Mouse (Mus musculus): ENCODE data around the gene Mettl6.
A peak's percentile ranks its signal among the peaks of the same experiment; 100 is the strongest.

Gene Mettl6

DNA sequence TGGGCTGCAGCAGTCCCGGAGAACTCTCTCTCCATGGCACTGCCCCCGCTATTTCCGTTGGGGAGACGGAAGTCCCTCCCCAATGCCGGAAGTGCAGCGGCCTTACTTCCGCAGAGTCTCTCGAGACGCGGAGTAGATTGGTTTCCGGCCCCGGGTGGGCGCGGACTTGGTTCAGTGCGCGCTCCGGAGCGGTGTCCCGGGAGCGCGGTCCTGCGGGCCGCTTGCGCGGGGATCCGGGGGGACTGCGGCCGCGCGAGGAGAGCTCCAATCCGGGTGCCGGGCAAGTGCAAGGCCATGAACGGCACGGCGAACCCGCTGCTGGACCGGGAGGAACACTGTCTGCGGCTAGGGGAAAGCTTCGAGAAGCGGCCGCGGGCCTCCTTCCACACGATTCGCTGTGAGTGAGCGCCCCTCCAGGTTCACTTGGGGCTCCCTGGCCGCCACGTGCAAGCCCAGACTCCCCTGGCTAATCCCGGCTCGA lies at the start of gene Mettl6:
Mettl6 (minus strand) TSS at position 66 of the 481 bp plus-strand sequence.
- peak; percentile 95 for DNase-seq

DNA sequence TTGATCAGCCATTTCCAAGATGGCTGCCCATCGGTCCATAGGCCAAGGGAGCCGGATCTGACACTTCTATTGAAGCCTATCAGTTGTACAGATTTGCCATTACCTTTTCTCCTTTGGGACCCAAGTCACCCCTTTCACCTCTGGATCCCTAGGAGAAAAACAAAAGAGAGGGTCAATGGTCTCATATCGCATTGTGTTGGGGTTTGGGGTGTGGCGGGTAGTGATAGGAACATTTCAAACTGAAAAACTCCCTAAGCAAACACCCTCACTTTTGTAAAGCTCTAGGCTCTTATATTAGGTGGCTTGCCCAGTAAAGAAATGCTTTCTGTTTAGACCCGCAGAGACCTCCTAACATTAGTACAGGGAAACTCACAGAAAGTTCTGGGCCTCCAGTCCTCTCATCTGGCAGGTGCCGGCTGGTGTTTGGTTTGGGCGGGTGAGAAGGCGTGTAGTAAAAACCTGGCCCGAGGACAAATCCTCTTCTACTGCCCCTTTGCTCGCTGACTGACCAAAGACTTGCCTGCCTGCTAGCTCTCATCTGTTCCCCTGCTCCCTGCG lies 49.1 kb upstream of the Mettl6 start:
- no peak for DNase-seq

DNA sequence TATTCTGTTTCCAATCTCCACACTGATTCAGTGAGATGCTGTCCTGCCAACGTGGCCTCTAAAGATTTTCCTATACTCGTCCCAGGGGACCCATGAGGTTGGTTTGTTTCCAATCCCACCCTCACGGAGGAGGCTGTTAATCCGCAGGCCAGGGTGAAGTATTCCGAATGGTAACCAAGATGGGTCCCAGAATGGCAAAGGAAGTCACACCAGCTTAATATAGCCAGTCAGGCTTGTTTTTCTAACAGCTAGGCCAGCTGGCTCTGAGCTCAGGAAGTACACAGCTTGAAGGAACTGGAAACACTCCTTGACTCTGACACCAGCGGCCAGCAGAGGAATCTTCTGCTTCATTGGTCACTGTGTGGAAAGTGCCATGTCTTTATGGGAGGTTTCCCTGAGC lies 42.5 kb upstream of the Mettl6 start:
- DNase-seq: no peak

DNA sequence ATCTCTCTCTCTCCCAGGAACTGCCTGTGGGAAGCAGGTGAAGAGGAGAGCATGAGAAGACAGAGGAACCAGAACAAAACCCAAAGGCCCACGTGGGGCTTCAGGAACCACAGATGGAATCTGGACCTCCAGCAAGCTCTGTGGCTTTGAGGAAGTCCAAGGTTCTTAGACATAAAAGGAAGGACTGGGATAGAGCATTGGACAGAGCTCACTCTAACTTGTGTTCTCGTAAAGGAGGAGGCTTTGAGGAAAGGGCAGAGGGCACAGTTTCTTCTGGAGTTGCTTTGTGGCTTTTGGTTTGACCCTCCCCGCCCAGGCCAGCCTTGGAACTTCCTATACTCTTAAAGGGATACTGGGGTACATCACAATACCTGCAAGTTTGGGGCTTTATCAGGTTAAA lies 37.8 kb upstream of the Mettl6 start:
- DNase-seq: no peak

DNA sequence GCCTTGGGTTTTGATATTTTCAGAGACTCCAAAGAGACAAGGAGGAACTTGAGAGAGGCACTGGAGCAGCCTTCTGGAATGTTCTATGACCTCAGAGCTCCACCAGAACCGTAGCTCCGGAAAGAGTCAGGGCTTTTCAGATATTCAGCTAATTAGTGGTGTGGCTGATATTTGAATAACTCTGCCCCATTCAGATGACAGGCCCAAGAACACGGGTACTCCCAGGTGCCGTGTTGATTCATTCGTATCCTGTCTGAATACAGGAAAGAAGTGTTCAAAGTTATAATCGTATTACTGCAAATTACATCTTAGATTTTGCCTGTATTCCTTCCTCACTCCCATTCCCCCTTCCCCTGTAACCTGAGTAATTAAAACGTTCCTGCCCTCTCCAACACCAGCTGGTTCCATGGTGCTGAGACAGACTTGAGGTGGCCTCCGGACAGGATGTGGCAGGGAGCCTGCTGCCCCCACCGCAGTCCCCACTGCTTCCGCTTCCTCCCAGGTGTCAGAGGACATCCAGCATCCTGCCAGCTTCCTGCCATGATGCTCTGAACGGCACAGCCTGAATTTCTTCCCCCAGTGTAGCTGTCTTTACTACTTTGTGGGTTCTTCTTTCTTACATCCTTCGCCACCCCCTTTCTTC lies 36.8 kb upstream of the Mettl6 start:
- DNase-seq: no peak

DNA sequence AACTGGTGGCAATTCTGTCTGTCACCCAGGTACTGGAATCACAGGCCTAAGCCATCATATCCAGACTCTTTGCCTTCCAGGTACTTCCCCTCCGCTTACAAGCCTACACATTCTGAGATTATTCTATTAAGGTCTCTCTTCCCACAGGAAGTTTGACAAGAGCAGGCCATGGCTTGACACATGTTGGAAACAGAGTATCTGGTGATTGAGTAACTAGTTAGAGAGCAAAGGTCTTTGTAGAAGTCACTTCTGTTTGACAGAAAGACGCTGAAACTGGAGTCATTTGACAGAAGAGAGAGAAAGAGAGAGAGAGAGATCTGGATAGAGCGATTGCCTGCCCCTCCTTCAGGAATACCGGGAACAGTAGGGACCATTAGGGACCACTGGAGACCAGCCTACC lies 36.0 kb upstream of the Mettl6 start:
- DNase-seq: no peak

DNA sequence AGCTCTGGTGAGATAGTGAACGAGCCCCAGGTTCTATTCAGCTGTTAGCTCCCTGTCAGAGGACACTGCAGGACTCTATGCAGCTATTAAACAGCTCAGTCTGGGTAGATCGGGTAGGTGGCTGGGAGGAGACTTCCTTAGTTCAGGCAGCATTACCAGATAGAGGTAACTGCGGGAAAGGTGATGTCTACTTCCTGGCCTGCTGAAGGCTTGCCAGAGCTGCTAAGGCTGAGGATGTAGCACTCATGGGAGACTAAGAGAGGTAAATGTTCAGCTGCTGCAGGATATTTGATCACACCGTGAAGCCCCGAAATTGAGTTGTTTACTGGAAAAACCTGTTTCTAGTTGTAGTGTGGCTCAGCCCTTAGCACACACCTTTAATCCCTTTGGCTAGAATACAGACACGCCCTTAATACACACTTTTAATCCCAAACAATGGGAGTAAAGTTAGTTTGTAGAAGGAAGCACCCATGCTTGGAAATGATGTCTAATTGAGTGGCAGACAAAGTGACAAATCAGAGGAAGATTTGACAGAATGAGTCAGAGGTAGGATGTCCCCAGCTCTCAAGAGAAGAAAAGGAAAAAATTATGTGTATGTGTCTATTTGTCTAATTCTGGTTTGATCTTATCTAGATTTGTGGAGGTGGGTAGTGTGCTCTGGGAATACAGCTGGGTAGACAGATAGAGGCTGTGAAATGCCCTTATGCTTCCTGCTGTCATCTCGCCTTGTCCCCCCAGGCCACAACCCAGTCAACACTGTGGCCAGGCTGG lies 30.4 kb upstream of the Mettl6 start:
- no peak for DNase-seq

DNA sequence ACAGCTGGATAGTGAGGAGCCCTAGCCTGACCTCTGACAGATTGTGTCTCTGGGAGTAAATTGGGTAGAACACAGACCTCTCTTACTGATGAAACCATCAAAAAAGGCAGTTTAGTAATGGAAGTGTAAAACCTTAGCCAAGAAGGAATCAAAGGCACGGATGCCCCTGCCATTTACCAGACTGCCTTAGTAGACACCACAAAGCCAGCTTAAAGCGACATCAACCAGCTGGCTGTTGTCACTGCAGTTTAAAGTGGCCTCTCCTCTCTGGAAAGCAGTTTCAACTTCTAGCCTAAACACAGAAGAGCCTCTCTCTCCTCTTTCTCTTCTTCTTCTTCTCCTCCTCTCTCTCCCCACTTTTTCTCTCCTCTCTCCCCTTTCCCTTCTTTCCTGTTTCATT lies 26.5 kb upstream of the Mettl6 start:
- DNase-seq: no peak

DNA sequence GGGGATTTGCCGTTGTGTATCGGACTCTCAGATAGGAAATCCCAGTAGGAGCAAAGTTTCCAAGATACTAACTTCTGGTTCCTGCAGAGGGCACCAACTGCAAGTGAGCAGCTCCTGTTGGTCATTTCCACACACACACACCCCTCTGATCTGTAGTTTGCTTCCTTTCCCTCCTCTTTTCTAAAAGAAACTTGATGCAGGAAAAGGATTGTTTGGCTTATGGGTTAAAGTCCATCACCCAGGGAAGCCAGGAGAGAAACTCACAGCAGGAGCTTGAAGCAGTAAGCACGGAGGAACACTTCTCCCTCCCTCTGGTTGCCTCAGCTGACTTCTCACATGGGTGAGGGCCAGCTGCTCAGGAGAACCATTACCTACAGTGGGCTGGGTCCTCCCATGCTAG lies 24.3 kb upstream of the Mettl6 start:
- no peak for DNase-seq

DNA sequence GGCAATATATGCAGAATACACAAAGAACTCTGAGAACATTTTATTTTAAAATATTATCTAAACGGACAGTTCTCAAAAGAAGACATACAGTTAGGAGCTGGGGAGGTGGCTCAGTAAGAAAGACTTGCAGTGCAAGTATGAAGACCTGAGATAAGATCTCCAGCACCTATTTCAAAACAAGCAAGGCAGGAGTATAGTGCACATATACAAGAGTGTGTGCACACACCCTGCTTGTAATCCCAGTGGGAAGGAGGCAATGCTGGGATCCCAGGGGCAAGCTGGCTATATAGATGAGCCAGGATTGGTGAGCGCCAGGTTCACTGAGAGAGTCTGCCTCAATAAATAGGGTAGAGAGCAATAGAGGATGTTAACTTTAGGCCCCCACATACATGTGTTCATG lies 21.1 kb upstream of the Mettl6 start:
- no peak for DNase-seq

DNA sequence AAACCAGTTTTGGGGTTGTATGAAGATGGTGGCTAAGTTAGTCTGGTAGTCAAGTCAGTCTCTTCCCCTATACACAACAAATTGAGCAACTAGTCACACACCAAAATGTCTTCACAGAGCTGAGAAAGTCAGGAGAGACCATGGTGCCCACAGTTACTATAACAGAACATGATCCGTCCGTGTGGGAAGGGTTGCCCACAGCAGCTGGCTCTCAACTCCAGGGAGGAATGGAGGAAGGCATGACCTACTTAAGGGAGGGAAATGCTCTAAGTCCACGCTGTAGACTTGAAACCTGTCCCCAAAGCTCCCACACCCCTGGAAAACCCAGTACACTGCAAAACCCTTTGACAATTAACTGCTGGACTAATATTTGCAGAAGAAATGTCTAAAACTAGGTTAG lies 15.5 kb upstream of the Mettl6 start:
- DNase-seq: no peak

DNA sequence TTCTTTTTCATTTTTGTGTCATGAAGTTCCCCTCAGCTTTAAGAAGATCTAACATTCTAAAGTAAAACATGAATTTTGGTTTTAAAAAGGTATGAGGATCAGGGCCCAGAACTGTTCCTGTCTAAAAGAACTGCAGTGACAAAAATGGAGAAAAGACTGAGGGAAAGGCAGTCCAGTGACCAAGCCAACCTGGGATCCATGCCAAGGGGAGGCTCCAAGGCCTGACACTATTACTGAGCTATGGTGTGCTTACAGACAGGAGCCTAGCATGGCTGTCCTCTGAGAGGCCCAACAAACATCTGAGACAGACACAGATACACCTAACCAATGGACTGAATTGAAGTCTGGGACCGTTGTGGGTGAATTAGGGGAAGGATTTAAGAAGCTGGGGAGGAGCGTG lies 15.1 kb upstream of the Mettl6 start:
- DNase-seq: no peak

DNA sequence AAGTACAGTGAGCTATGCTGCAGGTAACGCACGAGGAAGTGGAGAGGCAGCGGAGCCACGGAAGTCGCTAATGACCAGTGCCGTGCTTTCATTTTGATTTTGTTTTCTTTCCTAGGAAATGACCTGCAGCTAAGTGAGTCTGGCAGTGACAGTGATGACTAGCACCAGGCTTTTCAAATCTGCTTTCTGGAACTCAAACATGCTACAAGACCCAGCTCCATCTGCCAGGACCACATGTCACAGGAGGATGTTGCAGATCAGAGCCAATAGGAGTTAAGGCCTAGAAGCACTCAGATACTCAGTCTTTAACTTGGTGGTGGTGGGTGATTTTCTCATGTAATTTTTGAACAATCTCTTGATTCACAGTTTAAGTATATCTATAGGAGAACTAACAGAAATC lies 11.6 kb upstream of the Mettl6 start:
- DNase-seq: no peak

DNA sequence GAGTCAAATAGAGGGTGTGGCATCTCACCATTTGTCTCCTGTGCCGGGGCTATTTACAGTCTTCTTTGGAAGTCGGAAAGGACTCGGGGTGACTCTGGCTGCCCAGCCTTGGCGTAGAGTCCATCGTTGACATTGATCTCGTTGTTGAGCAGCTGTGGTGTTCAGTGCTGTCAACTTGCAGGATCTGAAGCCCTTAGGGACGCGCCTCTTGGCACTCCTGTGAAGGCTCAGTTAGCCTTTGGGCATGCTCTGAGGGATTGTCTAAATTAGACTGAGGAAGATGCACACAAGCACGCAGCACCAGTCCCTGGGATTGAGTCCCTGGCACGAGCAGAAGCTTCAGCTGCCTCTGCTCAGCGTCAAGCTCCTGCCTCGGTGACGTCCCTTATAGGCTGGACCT lies 8.6 kb upstream of the Mettl6 start:
- no peak for DNase-seq

DNA sequence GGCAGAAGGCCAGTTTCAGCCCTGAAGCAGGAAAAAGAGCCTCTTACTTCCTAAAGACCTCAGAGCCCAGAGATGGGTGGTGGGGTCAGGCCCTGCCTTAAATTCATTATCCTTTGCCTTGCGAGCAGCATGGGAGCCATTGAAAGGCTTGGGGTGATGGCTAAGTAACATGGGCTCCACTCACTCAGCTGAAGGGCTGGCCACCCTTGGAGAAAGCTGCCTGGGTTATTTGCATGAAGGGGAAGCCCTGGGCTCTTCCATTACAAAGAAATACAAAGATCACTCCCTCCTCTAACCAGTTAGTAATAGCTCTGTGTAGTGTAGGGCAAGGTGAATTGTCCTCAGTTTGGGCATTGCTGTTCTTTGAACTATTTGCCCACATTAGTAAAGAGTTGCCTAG lies 4.7 kb upstream of the Mettl6 start:
- DNase-seq: no peak

DNA sequence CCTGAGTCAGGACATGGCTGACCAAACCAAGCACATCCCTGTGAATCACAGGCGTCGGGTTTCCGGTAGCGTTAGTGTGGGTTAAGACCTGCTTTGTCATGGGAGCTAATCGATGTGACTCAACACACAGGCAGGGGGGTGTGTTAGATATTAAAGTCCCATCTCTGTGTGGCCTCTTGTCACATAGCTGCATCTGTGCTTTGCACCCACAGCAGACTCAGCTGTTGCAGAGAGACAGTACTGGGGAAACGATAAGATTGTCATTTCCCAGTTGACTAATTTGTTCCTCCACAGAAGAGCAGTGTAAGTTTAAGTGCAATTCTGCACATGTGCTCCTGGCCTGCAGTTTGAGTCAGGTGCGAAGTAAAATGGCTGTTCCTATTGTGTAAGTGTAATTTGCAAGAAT lies 1.4 kb upstream of the Mettl6 start:
- DNase-seq: peak; percentile 14

DNA sequence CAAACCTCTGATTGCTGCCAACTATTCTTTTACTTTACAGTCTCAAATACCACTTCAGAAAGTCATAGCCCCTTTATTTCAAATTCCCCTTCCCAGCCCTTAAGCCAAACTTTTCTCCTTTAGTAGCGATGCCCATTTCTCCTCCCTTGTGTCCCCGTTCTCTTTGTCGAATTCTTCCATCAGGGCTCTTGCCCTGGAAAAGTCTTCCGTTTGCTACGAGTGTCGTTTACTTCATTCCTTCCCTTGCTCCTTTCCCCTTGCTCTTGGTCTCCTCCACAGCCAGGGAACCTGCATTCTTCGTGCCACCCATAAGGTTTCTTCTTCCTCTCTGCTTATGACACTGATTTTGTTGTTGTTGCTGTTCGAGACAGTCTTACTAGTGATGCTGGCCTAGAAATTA lies 698 bp upstream of the Mettl6 start:
- peak; percentile 14 for DNase-seq

DNA sequence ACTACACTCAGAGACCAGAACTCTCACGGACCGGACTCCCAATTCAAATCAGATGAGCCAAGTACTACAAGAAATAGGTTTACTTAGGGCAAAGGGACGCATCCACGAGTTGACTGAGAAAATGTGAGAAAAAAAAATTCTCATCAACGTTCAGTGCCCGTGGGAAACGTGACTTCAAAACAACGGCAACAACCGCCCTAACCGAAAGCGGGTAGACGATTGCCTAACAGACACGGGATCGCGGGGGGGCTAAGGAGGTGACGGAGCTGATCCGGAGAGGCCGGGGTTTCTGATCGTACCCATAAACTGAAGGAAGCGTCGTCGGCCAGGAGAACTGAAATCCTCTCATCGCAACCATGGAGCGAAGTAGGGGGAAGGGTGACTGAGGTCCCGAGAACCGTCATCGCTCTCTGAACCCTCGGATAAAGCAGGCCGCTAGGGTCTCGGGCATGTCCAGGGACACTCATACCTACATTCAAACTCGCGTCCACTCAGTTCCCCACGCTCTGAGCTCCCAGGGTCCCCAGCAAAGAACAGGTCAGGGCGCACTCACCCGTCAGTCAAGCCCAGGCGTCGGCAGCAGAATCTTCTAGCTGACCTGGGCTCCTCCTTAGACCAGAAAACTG lies 378 bp downstream of the Mettl6 start, which contains the start of gene Eaf1:
Eaf1 (plus strand) TSS at position 51 of the 626 bp plus-strand sequence.
- no peak for DNase-seq

DNA sequence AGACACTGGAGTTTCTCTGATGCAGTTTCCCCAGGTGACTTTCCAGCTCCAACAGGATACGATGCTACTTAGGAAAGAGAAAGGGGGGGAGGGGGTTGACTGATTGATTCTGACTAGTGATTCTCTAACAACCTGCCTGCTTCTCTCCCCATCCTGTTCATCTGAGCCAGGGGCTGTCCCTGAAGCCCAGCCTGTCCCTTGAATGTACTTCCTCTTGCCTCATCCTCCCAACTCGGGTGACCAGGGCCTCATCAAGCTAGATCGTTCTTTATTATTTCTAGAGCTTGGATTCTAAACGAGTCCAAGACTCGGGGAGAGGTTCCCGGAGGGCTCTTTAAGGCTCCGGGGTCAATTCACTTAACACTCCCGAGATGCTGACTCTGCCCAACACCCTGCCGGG lies 939 bp downstream of the Mettl6 start:
- DNase-seq: no peak

DNA sequence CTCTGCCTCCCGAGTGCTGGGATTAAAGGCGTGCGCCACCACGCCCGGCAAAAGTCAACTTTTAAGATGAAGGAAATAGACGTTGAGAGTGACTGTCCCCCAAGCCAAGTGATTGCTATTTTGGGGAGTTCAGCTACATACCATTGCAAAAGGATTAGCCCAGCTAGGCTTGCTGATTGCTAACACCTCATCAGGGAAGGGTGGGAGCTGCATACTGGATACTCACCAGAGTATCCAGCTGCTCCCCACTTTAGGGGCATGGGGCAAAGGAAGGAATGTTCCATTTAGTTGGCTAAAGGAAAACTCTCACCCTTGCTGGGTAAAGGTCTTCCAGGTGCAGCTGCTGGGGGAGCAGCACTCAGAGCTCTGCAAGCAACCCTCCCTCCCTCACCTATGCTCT lies 6.8 kb downstream of the Mettl6 start:
- DNase-seq: no peak

DNA sequence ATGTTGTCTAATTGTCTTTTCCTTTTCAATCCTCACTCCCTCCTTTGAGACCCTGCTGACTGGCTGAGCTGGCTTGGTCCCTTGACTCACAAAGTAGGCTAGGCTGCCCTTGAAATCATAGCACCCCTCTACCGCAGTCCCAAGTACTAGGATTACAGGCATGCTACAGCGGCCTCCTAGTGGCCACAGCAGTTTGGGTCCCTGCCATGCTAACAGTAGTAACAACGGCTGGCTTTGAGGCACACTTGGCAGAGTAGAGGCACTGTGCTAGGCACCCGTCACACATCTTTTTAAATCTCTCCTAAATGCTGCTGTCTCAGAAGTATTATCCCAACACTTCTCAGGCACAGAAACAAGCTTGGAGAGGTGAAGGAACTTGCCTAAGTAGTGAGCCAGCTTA lies 8.4 kb downstream of the Mettl6 start:
- no peak for DNase-seq

DNA sequence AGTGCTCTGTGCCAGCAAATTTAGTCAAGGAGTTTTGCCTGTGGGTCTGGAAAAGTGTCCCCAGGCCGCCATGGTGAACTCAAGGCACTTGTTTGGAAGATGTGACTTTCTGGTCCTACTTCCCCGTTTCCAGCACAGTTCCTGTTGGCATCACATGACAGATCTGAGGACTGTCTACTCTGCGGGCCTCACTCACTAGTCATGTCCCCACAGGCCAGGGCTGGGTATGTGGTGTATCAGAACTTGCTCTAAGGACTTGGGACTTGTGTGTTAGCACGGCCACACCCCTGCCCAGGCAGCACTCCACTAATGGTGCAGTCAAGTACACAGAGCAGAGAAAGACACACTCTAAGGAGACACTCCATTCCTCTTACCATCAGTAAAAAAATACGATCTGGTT lies 12.4 kb downstream of the Mettl6 start:
- DNase-seq: no peak

DNA sequence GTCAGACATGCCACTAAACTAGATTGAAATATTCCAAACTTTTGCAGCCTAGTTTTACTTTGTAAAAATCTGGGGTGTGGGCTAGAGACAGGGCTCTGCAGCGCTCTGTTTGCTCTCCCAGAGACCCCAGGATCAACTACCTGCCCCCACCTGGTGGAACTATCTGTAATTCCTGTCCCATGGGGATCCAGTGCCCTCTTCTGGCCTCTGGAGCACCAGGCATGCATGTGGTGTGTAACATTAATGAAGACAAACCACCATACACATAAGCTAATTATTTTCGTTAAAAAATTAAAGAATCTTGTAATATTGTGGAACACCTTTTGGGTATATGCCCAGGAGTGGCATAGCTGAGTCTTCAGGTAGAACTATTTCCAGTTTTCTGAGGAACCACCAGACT lies 21.5 kb downstream of the Mettl6 start:
- DNase-seq: no peak
